Mouse (Mus musculus) ES-E14 (cell line): Measurements from ENCODE around the gene Zfp940. TPM values are rescaled to one million over a fixed set of nuclear protein-coding genes. Genes with fewer than 3 reads are reported as not detected.
A peak's percentile ranks its signal among the peaks of the same experiment; 100 is the strongest.

Experiments used
- DNase-seq: peaks from one replicate; pipeline ENCODE4 v3.0.0-alpha.2; 2013; ENCODE audit warnings: low read depth, low spot score
- H3K27ac ChIP-seq: 2 replicates; pipeline ENCODE4 v1.5.1; 2012; ENCODE audit warnings: low read depth, mild to moderate bottlenecking, low read length, moderate library complexity, mixed read lengths; ENCODE audit not compliant: poor library complexity, insufficient read depth, severe bottlenecking
- H3K36me3 ChIP-seq: 2 replicates; pipeline ENCODE4 v1.6.1; 2012; ENCODE audit warnings: mild to moderate bottlenecking, low read length, moderate library complexity, mixed read lengths; ENCODE audit not compliant: control insufficient read depth, poor library complexity, insufficient read depth, severe bottlenecking
- H3K4me1 ChIP-seq, 2 experiments: fragments of 150-350 bp in 1 of 2; sonication (generic) in 1 of 2; 2 replicates each; pipeline ENCODE4 v1.6.1; 2012; ENCODE audit warnings: low read length in 2 of 2, mild to moderate bottlenecking in 1 of 2, mixed read lengths in 1 of 2; ENCODE audit not compliant: control insufficient read depth in 2 of 2, insufficient read depth in 2 of 2, poor library complexity in 1 of 2
- H3K4me3 ChIP-seq, 2 experiments: fragments of 150-350 bp in 1 of 2; sonication (generic) in 1 of 2; 2 replicates each; pipeline ENCODE4 v1.5.1; 2012; ENCODE audit warnings: low read length in 2 of 2, low read depth in 1 of 2, mild to moderate bottlenecking in 1 of 2, mixed read lengths in 1 of 2; ENCODE audit not compliant: insufficient read depth in 1 of 2, poor library complexity in 1 of 2, severe bottlenecking in 1 of 2
- H3K9ac ChIP-seq: 2 replicates; pipeline ENCODE4 v1.6.1; 2012; ENCODE audit warnings: low read depth, mild to moderate bottlenecking, low read length, mixed read lengths; ENCODE audit not compliant: poor library complexity, insufficient read depth, severe bottlenecking
- H3K9me3 ChIP-seq: fragments of 150-350 bp; sonication (generic); 2 replicates; pipeline ENCODE4 v1.6.1; 2012; ENCODE audit warnings: low read depth, mild to moderate bottlenecking, low read length; ENCODE audit not compliant: control insufficient read depth, insufficient read depth
- CHD2 ChIP-seq: IDR thresholded peaks from 2 replicates; pipeline ENCODE4 v1.6.1; 2014; ENCODE audit warnings: mild to moderate bottlenecking, low read depth, low read length, inconsistent platforms
- HCFC1 ChIP-seq: IDR thresholded peaks from 2 replicates; pipeline ENCODE4 v1.6.1; 2012; ENCODE audit warnings: low read length, inconsistent platforms, borderline replicate concordance; ENCODE audit not compliant: insufficient read depth
- MAFK ChIP-seq: IDR thresholded peaks from 2 replicates; pipeline ENCODE4 v1.6.1; 2014; ENCODE audit warnings: mild to moderate bottlenecking, low read depth, low read length, inconsistent platforms; ENCODE audit not compliant: insufficient read depth
- ZC3H11A ChIP-seq: IDR thresholded peaks from 2 replicates; pipeline ENCODE4 v1.6.1; 2012; ENCODE audit warnings: low read depth, mild to moderate bottlenecking, inconsistent platforms, low read length, borderline replicate concordance
- ZNF384 ChIP-seq: IDR thresholded peaks from 2 replicates; pipeline ENCODE4 v1.6.1; 2012; ENCODE audit warnings: low read depth, low read length, inconsistent platforms
- in situ Hi-C, 2 experiments: fragments of 600-800 bp; cut with MboI; formaldehyde crosslinking; loops; one replicate each; pipeline ENCODE4 v1.15.1; 2025; ENCODE audit warnings: low sequenced_read_pairs in 2 of 2, inconsistent platforms in 1 of 2; ENCODE audit not compliant: unreplicated experiment in 2 of 2
- total RNA-seq: library from RNA; depleted of rRNA; stranded (reverse); fragments of 300-350 nt; gene quantifications from 2 replicates; pipeline ENCODE4 v1.2.3, GENCODE M21; 2012

The Zfp940 gene
- total RNA-seq, 1 experiment: 6.9 TPM

DNA sequence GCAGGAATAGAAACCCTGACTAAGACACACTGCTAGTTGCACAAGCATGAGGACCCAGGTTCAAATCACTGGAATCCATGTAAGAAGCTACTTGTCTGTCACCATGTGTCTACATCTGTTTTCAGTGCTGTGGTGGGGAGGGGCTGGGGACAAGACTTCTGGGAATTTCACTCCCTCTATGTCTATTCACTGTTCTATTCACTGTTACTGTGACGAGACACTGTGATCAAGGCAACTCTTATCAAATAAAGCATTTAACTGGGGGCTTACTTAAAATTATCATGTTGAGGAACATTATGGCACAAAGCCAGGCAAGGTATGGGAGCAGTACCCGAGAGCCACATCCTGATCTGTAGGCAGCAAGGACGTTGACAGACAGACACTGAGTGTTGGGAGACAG lies 14.2 kb downstream of the Zfp940 start:
- Histone ChIP-seq H3K4me1 (peaks cover 0 to 3% of the 10 kb centered on the region in 2 experiments; a peak in 1 of 4 replicates), H3K4me3 (no peak overlapping the region), H3K9ac (no peak overlapping the region), H3K36me3 (no peaks in the 10 kb centered on the region; the same call in 1 of the 2 replicates), H3K27ac (no peak overlapping the region), H3K9me3 (no peaks in the 10 kb centered on the region)
- TF ChIP-seq CHD2: no peak
- TF ChIP-seq ZC3H11A: no peak
- TF ChIP-seq ZNF384: no peak
- no peak for TF ChIP-seq HCFC1
- no peak for DNase-seq
- in situ Hi-C loops: no loop called here

DNA sequence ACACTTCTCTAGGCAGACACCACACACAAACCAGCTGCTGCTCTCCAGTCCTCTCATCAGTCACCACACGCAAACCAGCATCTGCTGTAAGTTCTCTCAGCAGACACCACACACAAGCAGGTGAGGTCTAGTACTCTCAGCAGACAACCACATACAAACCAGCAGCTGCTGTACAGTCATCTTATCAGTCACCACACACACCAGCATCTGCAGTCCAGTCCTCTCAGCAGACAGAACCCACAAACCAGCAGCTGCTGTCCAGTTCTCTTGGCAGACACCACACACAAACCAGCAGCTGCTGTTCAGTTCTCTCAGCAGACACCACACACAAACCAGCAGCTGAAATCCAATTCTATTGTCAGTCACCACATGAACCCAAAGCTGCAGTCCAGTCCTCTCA lies 16.7 kb downstream of the Zfp940 start:
- in situ Hi-C loops: no loop called here
- Histone ChIP-seq H3K36me3 (no peaks in the 10 kb centered on the region), H3K9ac (no peak overlapping the region), H3K27ac (no peak overlapping the region), H3K9me3 (no peaks in the 10 kb centered on the region), H3K4me3 (no peak overlapping the region), H3K4me1 (peaks cover 0 to 3% of the 10 kb centered on the region in 2 experiments; a peak in 1 of 4 replicates)
- no peak for TF ChIP-seq ZNF384
- no peak for TF ChIP-seq MAFK
- no peak for TF ChIP-seq CHD2
- no peak for TF ChIP-seq HCFC1
- TF ChIP-seq ZC3H11A: no peak
- DNase-seq: no peak

DNA sequence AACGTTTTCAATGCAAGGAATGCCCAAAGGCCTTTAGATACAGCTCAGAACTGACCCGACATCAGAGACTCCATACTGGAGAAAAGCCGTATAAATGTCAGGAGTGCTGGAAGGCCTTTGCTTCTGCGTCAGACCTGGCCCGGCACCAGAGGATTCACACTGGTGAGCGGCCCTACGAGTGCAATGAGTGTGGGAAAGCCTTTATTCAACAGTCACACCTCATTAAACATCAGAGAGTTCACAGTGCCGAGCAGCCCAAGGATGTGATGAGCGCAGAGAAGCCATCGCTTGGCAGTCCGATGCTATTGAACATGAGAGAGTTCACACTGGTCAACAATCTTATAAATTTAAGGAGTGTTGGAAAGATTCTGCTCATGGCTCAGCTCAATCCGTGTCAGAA lies 23.7 kb downstream of the Zfp940 start:
- in situ Hi-C loops: no loop called here
- Histone ChIP-seq H3K27ac (no peak overlapping the region), H3K9me3 (no peaks in the 10 kb centered on the region), H3K4me1 (no peaks in the 10 kb centered on the region), H3K9ac (no peak overlapping the region), H3K4me3 (no peak overlapping the region), H3K36me3 (peaks cover 11% of the 10 kb centered on the region; the same call in 1 of the 2 replicates)
- DNase-seq: no peak
- no peak for TF ChIP-seq ZC3H11A
- TF ChIP-seq CHD2: no peak
- TF ChIP-seq ZNF384: no peak
- no peak for TF ChIP-seq HCFC1
- no peak for TF ChIP-seq MAFK

DNA sequence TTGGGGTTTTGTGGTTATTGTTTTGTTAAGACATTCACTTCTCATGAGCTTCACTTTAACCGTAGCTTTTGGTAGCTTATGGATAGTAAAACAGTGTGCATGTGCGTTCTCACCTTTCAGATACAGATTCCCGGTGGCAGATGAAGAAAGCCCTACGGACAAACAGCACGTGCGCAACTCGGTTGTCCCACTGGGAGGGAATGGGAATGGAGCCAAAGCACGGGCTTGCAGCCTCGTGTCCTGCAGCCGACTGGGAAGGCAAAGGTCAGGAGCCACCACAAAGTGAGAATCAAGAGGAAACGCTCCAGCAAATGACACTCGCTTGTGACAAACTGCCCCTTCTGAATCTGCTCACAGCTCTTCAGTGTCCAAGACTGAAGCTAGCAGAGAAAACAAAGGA lies 25.5 kb downstream of the Zfp940 start:
- Histone ChIP-seq H3K9me3 (no peaks in the 10 kb centered on the region), H3K4me3 (no peak overlapping the region), H3K9ac (no peak overlapping the region), H3K36me3 (peaks cover 19% of the 10 kb centered on the region), H3K27ac (no peak overlapping the region), H3K4me1 (no peaks in the 10 kb centered on the region)
- DNase-seq: no peak
- TF ChIP-seq ZC3H11A: no peak
- no peak for TF ChIP-seq CHD2
- TF ChIP-seq ZNF384: no peak
- TF ChIP-seq MAFK: no peak
- no peak for TF ChIP-seq HCFC1
- in situ Hi-C loops: no loop called here

DNA sequence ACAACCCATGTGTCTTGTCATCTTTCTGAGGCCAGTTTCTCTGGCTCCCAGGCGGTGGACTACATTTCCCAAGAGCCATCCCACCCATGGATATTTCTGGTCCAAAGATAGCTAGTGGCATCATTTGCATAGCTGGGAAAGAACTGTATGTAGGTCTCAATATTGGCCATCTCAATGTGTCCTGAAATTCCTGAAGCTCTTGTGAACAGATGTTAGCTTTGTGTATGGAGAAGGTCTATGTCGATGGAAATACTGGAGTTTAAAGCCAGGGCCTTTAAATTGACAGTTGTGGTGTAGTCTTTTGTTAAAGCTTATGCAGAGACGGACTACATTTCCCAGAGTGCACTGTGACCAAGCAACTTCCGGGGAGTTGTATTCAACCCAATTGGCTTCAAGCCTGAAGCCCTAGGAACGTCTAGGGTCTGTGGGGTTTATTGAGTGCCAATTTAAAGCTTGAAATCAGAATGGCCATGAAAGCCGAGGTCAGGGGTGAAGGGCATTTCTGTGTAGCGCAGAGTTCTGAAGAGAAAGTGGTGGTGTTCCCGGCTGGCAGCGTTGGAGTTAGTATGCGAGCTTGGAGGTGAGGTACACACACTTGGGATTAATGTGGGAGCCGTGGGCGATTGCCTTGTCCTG lies 34.7 kb downstream of the Zfp940 start:
- TF ChIP-seq CHD2 (peak; percentile 35; the same call in 1 of the 2 replicates), ZNF384 (no peak), ZC3H11A (no peak), MAFK (no peak), HCFC1 (peak; percentile 92)
- H3K4me1 ChIP-seq: 0 out of 4 replicates have a peak, but pooled peaks cover 0 to 2% of the 10 kb centered on the region in 2 experiments
- H3K36me3 ChIP-seq: peaks cover 4% of the 10 kb centered on the region; the same call in 1 of the 2 replicates
- H3K4me3 ChIP-seq: peak overlapping the region; percentile 73 to 89
- no peak overlapping the region for H3K27ac ChIP-seq
- peak; percentile 72 for DNase-seq
- no peaks in the 10 kb centered on the region for H3K9me3 ChIP-seq
- H3K9ac ChIP-seq: peak overlapping the region; percentile 69
- in situ Hi-C loops: no loop called here
